18 mouse cellular contexts compared by ENCODE assay signal in genomic region chr9:121257106-121257505, GRCm38 (mm10). TPM values are rescaled to one million over a fixed set of nuclear protein-coding genes. Genes with fewer than 3 reads are reported as not detected.
DNase-seq lines count a peak whose midpoint lies in the region.
"Had no signal": no experiment of that assay in that cellular context is flagged by ENCODE, and none has a peak within 500 bp of the region (broad histone marks: within the 10 kb centered on the region; RNA-seq: fewer than 3 reads in every experiment).

No protein-coding gene starts in this region.

- DNase-seq in heart, adult 11 months: peak; percentile 72
- no peak for DNase-seq in heart, adult 8-10 months (ENCODE audit: low spot score)
- DNase-seq in right cerebral cortex, postnatal 10 days (ENCODE audit: low spot score in 2 of 2): peak; percentile 4 to 13
- no peak for DNase-seq in right cerebral cortex, postnatal 25 days
- peak; percentile 1 for DNase-seq in thymus, postnatal 14 days
- DNase-seq in thymus, adult 18-20 months: no peak
- peak; percentile 1 for DNase-seq in urinary bladder, postnatal 14 days (ENCODE audit: low spot score)
- DNase-seq in urinary bladder, postnatal 25 days (ENCODE audit: low spot score): no peak
- DNase-seq: adrenal gland, adult 2 months; adrenal gland, postnatal 10 days; adrenal gland, postnatal 25 days; cerebellum, adult 11 months; cerebellum, adult 18-20 months; cerebellum, adult 8-10 months; cerebellum, adult 9-11 months; cerebellum, postnatal 14 days; cerebellum, postnatal 36 days; embryo, embryonic 11 days had no signal

RNA-seq across cellular contexts. Expression of gene Ulk4, which starts 19.9 kb away (rescaled TPM):
- under 1 TPM; 0.14 to 0.41 (median 0.30) TPM for total RNA-seq in heart, adult 8-10 months (2022)

RNA-seq across cellular contexts. Expression of gene Trak1, which starts 40.2 kb away (rescaled TPM):
- 100 to 1,000 TPM; 294 to 334 (median 302) TPM for total RNA-seq in heart, adult 8-10 months (2022)

Comparison
In these comparisons a context has a peak if more than half of its experiments do, and no peak if none do; other contexts are left out.
1. DNase-seq: peak in heart, adult 11 months (single experiment), right cerebral cortex, postnatal 10 days (2 of 2), thymus, postnatal 14 days (single experiment) and urinary bladder, postnatal 14 days (single experiment); none in heart, adult 8-10 months (single experiment), right cerebral cortex, postnatal 25 days (single experiment), thymus, adult 18-20 months (0 of 2) and urinary bladder, postnatal 25 days (single experiment).